Mouse (Mus musculus) limb, embryonic 15.5 days (tissue): ENCODE data around the gene Mical1. TPM values are rescaled to one million over a fixed set of nuclear protein-coding genes. Genes with fewer than 3 reads are reported as not detected.

Experiments
- polyA plus RNA-seq: library from polyadenylated mRNA; unstranded; fragments of >200 nt; fragmentation: Nextera tagmentation; extraction: Ambion mirVana; gene quantifications from 2 replicates; pipeline ENCODE4 v1.2.1, GENCODE M21; 2015

The Mical1 gene
- polyA plus RNA-seq, 1 experiment from 2014 or later = 36.0 TPM

Other genes with a start within 250 kb of the Mical1 start
- 17.0 and 17.5 TPM in 2 replicates for gene Fig4, start 173.1 kb upstream of the Mical1 start, polyA plus RNA-seq
- not detected in 2 replicates for gene Ak9, start 172.3 kb upstream of the Mical1 start, polyA plus RNA-seq
- 18.4 and 19.2 TPM in 2 replicates for gene Zbtb24, start 25.9 kb upstream of the Mical1 start, polyA plus RNA-seq
- gene Smpd2, start 14.1 kb downstream of the Mical1 start, polyA plus RNA-seq = 51.4 and 56.2 TPM in 2 replicates
- gene Ppil6, start 14.1 kb downstream of the Mical1 start, polyA plus RNA-seq = 0.18 and 0.82 TPM in 2 replicates
- gene Cd164, start 43.1 kb downstream of the Mical1 start, polyA plus RNA-seq = 180 and 186 TPM in 2 replicates
- 1.1 and 1.3 TPM in 2 replicates for gene Ccdc162, start 240.3 kb downstream of the Mical1 start, polyA plus RNA-seq